Mouse (Mus musculus) forebrain, embryonic 14.5 days (tissue): Measurements from ENCODE around the gene Dennd4b. TPM values are rescaled to one million over a fixed set of nuclear protein-coding genes. Genes with fewer than 3 reads are reported as not detected.

Experiments
- ATAC-seq: fragments of 200-750 bp; cut with Nextera tagmentation; 2 replicates; pipeline ENCODE4 v1.8.0; 2017; ENCODE audit warnings: mild to moderate bottlenecking, moderate library complexity
- DNase-seq: peaks from one replicate; pipeline ENCODE4 v3.0.0-alpha.2; 2015; ENCODE audit warnings: low spot score
- H3K27ac ChIP-seq: fragments of 300-500 bp; sonication (generic); 2 replicates; pipeline ENCODE4 v1.5.1; 2014; ENCODE audit warnings: low read depth, mild to moderate bottlenecking, control low read depth, low read length, moderate library complexity
- H3K27me3 ChIP-seq: fragments of 300-500 bp; sonication (generic); replicated peaks from 2 replicates; pipeline ENCODE4 v1.6.1; 2014; ENCODE audit warnings: low read length, control low read depth, mixed read lengths; ENCODE audit not compliant: control insufficient read depth, insufficient read depth
- H3K36me3 ChIP-seq: fragments of 300-500 bp; sonication (generic); 2 replicates; pipeline ENCODE4 v1.6.1; 2014; ENCODE audit warnings: low read length, control low read depth; ENCODE audit not compliant: control insufficient read depth, insufficient read depth
- H3K4me1 ChIP-seq: fragments of 300-500 bp; sonication (generic); 2 replicates; pipeline ENCODE4 v1.6.1; 2014; ENCODE audit warnings: antibody characterized with exemption, low read length, control low read depth; ENCODE audit not compliant: control insufficient read depth, insufficient read depth
- H3K4me2 ChIP-seq: fragments of 300-500 bp; sonication (generic); 2 replicates; pipeline ENCODE4 v1.6.1; 2014; ENCODE audit warnings: mild to moderate bottlenecking, control low read depth, low read length
- H3K4me3 ChIP-seq: fragments of 300-500 bp; sonication (generic); 2 replicates; pipeline ENCODE4 v1.5.1; 2014; ENCODE audit warnings: low read depth, low read length, control low read depth
- H3K9ac ChIP-seq: fragments of 300-500 bp; sonication (generic); 2 replicates; pipeline ENCODE4 v1.6.1; 2014; ENCODE audit warnings: mild to moderate bottlenecking, low read length, control low read depth, moderate library complexity
- H3K9me3 ChIP-seq: fragments of 300-500 bp; sonication (generic); replicated peaks from 2 replicates; pipeline ENCODE4 v1.6.1; 2016; ENCODE audit warnings: low read length, control low read depth, mixed read lengths; ENCODE audit not compliant: control insufficient read depth
- WGBS: fragments of 180-500 bp; shearing (Covaris S2); extraction: QIAGEN DNeasy Blood & Tissue Kit; methylation state at CpG from one replicate; pipeline ENCODE4 v1.1.7; 2014; 5-methylcytosine and 5-hydroxymethylcytosine counted together
- polyA plus RNA-seq: library from polyadenylated mRNA; unstranded; fragments of >200 nt; fragmentation: Nextera tagmentation; extraction: Ambion mirVana; gene quantifications from 2 replicates; pipeline ENCODE4 v1.2.1, GENCODE M21; 2014

Gene Dennd4b
- polyA plus RNA-seq, 1 experiment from 2014 or later, result 3.4 TPM

DNA sequence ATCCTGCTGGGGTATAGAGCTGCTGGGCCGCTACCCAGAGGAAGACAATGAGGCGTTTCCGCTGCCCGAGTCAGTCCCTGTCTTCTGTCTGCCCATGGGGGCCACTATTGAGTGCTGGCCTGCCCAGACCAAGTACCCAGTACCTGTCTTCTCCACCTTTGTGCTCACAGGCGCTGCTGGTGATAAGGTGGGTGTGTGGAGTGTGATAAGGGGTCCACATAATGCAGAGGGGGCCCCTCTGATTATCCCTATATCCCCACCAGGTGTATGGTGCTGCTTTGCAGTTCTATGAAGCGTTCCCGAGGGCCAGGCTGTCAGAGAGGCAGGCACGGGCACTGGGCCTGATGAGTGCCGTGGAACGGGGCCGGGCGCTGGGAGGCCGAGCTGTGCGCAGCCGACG is 4.0 kb downstream of the Dennd4b start:
- Histone ChIP-seq H3K9me3 (no peaks in the 10 kb centered on the region), H3K4me2 (no peak overlapping the region), H3K9ac (no peak overlapping the region), H3K4me1 (peaks cover 4% of the 10 kb centered on the region; the same call in 1 of the 2 replicates), H3K27ac (no peak overlapping the region), H3K27me3 (no peaks in the 10 kb centered on the region), H3K36me3 (peaks cover 29% of the 10 kb centered on the region), H3K4me3 (no peak overlapping the region)
- 87% methylated on average over 16 of the region's 16 CpGs for WGBS
- DNase-seq (no peak), ATAC-seq (no peak)

DNA sequence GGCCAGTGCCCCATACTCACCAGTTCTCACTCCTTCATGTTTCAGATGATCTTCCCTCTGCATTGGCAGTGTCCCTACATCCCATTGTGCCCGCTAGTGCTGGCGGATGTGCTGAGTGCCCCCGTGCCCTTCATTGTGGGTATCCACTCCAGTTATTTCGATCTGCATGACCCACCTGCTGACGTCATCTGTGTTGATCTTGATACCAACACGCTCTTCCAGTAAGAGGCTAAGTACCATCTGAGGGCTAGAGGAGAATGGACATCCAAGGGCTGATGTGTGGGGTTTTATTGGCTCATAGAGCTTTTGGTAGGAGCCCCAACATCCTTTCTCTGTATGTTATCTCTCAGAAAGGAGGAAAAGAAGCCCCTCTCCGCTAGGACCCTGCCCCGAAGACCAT is 5.8 kb downstream of the Dennd4b start:
- DNase-seq, result no peak
- H3K27ac ChIP-seq, result no peak overlapping the region
- WGBS, result 96% methylated on average over 8 of the region's 8 CpGs
- H3K36me3 ChIP-seq, result peaks cover 28% of the 10 kb centered on the region
- peaks cover 4% of the 10 kb centered on the region; the same call in 1 of the 2 replicates for H3K4me1 ChIP-seq
- H3K9me3 ChIP-seq, result no peaks in the 10 kb centered on the region
- no peak overlapping the region for H3K9ac ChIP-seq
- no peak for ATAC-seq
- no peaks in the 10 kb centered on the region for H3K27me3 ChIP-seq
- no peak overlapping the region for H3K4me2 ChIP-seq
- no peak overlapping the region for H3K4me3 ChIP-seq

DNA sequence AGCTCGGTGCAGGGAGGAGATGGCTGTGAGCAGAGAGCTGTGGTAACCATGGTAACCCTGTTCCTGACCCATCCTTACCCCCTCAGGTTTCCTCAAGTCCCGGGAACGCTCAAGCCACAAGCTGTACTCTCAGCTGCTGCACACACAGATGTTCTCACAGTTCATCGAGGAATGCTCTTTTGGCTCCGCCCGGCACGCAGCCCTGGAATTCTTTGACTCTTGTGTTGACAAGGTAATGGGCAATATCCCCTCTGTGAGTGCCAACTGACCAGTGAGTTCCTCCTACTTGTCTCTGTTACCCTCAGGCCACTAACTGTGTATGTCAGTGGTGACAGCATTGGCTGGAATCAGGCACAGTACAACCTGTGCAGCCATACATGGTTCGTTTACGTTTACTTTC is 7.2 kb downstream of the Dennd4b start:
- Histone ChIP-seq H3K4me3 (no peak overlapping the region), H3K4me1 (no peaks in the 10 kb centered on the region), H3K9ac (no peak overlapping the region), H3K9me3 (no peaks in the 10 kb centered on the region), H3K4me2 (no peak overlapping the region), H3K27me3 (no peaks in the 10 kb centered on the region), H3K36me3 (peaks cover 36% of the 10 kb centered on the region), H3K27ac (no peak overlapping the region)
- ATAC-seq (no peak), DNase-seq (no peak)
- 79% methylated on average over 9 of the region's 9 CpGs for WGBS

DNA sequence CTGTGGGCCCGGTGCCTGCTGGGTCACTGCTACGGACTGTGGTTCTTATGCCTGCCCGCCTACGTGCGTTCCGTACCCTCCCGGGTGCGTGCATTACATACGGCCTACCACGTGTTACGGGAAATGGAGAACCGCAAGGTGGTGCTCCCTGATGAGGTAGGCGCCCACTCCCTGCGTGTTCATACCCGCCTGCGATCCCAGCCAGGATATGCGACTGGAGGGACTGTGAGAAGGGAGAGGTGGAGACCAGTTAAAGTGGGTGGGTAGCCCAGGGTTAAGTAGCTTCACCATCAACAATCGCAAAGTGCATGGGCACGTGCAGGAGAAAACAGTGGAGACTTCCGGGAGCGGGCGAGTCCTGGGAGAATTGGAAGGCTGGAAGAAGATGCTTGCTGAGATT is 8.9 kb downstream of the Dennd4b start:
- ATAC-seq (no peak), DNase-seq (no peak)
- no peak overlapping the region for H3K4me2 ChIP-seq
- H3K4me3 ChIP-seq, result no peak overlapping the region
- no peak overlapping the region for H3K27ac ChIP-seq
- no peaks in the 10 kb centered on the region for H3K27me3 ChIP-seq
- H3K36me3 ChIP-seq, result peaks cover 47% of the 10 kb centered on the region
- H3K9ac ChIP-seq, result no peak overlapping the region
- 96% methylated on average over 22 of the region's 22 CpGs for WGBS
- H3K4me1 ChIP-seq, result no peaks in the 10 kb centered on the region
- H3K9me3 ChIP-seq, result no peaks in the 10 kb centered on the region

DNA sequence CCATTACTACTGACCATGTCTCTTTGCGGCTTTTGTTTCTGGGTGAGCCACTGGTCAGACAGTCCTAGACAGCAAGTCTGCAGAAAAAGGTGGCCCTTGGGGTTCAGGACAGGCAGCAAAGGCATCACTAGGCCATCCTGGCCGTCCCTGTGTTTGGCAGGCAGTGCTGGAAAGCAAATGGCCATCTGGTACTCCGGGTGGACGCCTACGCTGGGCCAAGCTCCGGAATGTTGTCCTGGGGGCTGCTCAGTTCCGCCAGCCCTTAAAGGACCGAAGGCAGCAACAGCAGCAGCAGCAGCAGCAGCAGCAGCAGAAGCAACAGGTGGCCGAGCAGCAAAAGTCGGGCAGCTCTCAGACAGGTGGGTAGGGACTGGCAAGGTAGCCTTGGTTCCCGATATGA is 10.3 kb downstream of the Dennd4b start:
- Histone ChIP-seq H3K27me3 (no peaks in the 10 kb centered on the region), H3K4me3 (no peak overlapping the region), H3K9me3 (no peaks in the 10 kb centered on the region), H3K9ac (no peak overlapping the region), H3K4me1 (no peaks in the 10 kb centered on the region), H3K36me3 (peaks cover 56% of the 10 kb centered on the region), H3K4me2 (no peak overlapping the region), H3K27ac (no peak overlapping the region)
- 92% methylated on average over 11 of the region's 11 CpGs for WGBS
- ATAC-seq (no peak), DNase-seq (no peak)

DNA sequence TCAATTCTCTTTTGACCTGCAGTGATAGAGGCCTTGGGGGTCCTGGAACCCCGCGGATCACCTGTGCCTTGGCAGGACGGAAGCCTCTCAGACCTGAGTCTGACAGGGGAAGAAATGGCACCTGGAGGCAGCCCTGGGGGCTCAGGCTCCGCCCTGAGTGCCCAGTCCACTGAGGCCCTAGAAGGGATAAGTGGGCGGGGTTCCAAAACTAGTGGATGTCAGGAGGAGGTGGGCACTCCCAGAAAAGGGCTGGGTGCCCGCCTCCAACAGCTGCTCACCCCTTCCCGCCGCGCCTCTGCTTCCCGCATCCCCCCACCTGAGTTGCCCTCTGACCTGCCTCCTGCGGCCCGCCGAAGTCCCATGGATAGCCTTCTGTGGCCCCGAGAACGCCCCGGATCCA is 11.9 kb downstream of the Dennd4b start:
- WGBS, result 49% methylated on average over 15 of the region's 16 CpGs
- peaks cover 56% of the 10 kb centered on the region for H3K36me3 ChIP-seq
- H3K27me3 ChIP-seq, result no peaks in the 10 kb centered on the region
- H3K9me3 ChIP-seq, result no peaks in the 10 kb centered on the region
- H3K9ac ChIP-seq, result no peak overlapping the region
- H3K4me1 ChIP-seq, result no peaks in the 10 kb centered on the region
- DNase-seq (no peak), ATAC-seq (no peak)
- H3K27ac ChIP-seq, result no peak overlapping the region
- H3K4me3 ChIP-seq, result no peak overlapping the region
- H3K4me2 ChIP-seq, result no peak overlapping the region

DNA sequence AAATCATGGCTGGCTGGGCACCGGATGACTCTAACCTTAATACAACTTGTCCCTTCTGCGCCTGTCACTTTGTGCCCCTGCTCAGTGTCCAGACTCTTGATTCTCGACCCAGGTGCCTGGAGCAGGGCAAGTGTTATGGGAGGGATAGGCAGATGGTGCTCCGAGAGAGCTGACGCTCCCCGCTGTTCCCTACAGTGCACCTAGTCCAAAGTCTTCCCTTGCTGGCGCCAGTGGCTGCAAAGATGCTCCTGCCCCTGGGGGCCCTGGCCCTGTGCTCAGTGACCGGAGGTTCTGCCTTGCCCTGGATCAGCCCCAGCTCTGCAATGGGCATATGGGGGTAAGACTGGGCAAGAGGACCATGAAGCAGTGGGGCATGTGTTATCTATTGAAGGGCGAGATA is 12.8 kb downstream of the Dennd4b start:
- DNase-seq, result no peak
- no peak for ATAC-seq
- Histone ChIP-seq H3K27me3 (no peaks in the 10 kb centered on the region), H3K4me1 (no peaks in the 10 kb centered on the region), H3K27ac (no peak overlapping the region), H3K9ac (no peak overlapping the region), H3K36me3 (peaks cover 49% of the 10 kb centered on the region), H3K4me3 (no peak overlapping the region), H3K9me3 (no peaks in the 10 kb centered on the region), H3K4me2 (no peak overlapping the region)
- 91% methylated on average over 9 of the region's 9 CpGs for WGBS

DNA sequence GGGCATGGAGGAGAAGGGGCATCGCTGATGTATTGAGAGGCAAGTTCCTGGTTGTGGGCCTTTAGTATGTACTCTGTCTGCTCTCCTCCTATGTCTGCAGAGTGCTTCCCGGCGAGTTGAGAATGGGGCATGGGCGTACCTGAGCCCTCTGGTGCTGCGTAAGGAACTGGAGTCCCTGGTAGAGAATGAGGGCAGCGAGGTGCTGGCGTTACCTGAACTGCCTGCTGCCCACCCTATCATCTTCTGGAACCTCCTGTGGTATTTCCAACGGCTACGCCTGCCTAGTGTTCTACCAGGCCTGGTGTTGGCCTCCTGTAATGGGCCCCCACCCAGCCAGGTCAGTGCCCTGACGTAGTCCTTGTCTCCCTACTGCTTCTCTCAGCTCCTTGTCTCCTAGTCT is 13.2 kb downstream of the Dennd4b start:
- Histone ChIP-seq H3K27me3 (no peaks in the 10 kb centered on the region), H3K4me1 (no peaks in the 10 kb centered on the region), H3K27ac (no peak overlapping the region), H3K36me3 (peaks cover 45% of the 10 kb centered on the region), H3K4me2 (no peak overlapping the region), H3K4me3 (no peak overlapping the region), H3K9me3 (no peaks in the 10 kb centered on the region), H3K9ac (no peak overlapping the region)
- WGBS, result 93% methylated on average over 10 of the region's 10 CpGs
- DNase-seq, result no peak
- no peak for ATAC-seq

DNA sequence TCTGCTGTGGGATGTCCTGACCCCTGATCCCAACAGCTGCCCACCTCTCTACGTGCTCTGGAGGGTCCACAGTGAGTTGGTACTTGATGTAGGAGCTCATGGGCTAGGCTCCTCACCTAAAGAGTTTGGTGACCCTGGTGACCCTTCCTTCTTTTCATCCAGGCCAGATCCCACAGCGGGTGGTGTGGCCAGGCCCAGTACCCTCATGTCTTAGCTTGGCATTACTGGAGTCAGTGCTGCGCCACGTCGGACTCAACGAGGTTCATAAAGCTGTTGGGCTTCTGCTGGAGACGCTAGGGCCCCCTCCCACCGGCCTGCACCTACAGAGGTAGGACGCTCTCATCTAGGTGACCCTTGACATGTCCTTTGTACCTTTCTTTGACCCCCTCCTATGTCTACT is 14.2 kb downstream of the Dennd4b start:
- Histone ChIP-seq H3K9ac (no peak overlapping the region), H3K4me2 (no peak overlapping the region), H3K9me3 (no peaks in the 10 kb centered on the region), H3K36me3 (peaks cover 39% of the 10 kb centered on the region), H3K27me3 (no peaks in the 10 kb centered on the region), H3K4me3 (no peak overlapping the region), H3K4me1 (no peaks in the 10 kb centered on the region), H3K27ac (no peak overlapping the region)
- ATAC-seq (no peak), DNase-seq (no peak)
- WGBS, result 95% methylated on average over 9 of the region's 9 CpGs
